Mouse (Mus musculus) neutrophil, adult 59 days (primary cell): ENCODE results near the gene Asic2. TPM values are rescaled to one million over a fixed set of nuclear protein-coding genes. Genes with fewer than 3 reads are reported as not detected.

Source experiments
- total RNA-seq, 2 experiments: library from RNA; stranded (reverse); gene quantifications; 1 replicate in 1 of 2; 2 replicates in 1 of 2; pipeline ENCODE4 v1.2.4; 2023

Gene Asic2
- total RNA-seq: not detected

DNA sequence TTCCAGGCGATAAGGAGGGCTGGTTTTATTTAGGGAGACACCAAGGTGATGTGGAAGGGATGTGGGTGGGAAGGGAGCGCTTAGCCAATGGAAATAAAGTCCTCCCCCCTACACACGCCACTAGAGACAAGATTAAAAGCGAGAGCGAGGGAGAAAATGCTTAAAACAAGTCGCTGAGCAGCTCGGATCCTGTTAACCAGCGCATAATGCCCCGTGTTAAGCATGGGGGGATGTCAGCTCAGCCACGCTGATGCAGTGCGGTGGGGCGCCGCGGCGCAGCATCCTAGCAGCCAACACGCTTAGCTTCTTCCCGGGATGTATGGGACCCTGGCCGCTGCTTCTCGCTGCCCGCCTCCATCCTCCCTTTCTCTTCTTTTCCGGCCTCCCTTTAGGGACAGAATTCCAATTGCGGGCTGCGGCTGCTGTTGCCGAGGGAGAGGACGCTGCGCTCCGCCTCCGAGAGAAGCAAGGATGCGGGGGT, at the start of gene Asic2:
TSS of gene Asic2 (minus strand) at position 57 of the 481 bp plus-strand sequence.

DNA sequence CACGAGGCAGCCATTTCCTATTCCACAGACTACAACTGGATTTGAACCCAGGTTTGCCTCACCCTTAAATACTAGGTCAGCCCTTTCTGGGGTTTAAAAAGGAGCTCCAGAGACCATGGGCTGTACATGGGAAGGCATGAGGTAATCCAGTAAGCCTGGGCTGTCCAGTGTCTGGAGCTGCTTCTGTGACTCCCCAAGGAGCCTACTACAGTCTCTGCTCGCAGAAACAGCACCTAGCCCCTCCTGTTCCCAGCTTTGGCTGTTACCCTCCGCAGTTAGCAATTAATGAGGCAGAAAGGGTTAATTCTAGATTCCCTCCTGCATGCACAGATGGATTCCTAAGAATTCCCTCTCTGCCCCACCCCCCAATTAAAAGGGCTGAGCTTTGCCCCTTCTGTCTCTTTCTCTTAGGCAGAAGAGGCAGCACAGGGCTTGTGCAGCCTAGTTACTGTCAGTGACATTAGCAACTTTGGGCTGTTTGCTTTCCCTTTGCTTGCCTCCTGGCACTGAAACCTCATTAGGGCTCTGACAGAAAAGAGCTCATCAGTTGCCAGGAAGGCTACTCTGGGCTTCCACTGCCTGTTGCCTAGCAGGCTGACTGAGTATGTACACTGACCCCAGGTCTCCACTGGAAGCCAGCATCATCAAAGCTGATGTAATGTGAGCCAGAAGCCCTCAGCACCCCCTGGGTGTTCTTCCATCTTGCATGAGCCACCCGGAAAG, 107.8 kb downstream of the Asic2 start, which contains the start of gene 5530401A14Rik:
TSS of gene 5530401A14Rik (plus strand) at position 424 of the 723 bp plus-strand sequence.

DNA sequence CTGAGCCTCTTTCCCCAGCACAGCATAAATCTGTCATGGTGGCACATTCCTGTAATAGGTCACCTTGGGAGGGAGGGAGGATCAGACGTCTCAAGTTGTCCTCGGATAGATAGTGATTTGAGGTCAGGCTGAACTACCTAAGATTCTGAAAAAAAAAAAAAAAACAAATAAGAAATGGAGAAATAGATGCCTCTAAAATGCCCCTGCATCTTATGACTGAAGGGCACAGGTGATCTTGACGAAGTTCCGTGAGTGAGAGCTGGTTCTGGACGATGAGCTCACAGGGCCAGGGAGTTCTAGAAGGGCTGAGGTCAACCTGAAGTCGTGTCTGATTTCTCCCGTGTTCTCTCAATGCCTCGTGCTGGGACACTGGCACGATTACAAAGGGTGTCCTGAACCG, 1110.2 kb downstream of the Asic2 start, which contains the start of gene Spaca3:
TSS of gene Spaca3 (plus strand) at position 301 of the 400 bp plus-strand sequence.

Other genes with a start within 250 kb of the Asic2 start
- not detected for gene 5530401A14Rik, start 107.8 kb downstream of the Asic2 start, total RNA-seq
- gene Ccl2, start 67.1 kb upstream of the Asic2 start, total RNA-seq: 10 to 100 TPM; 36.9 to 46.9 TPM
- not detected for gene Gm17268, start 70.1 kb upstream of the Asic2 start, total RNA-seq
- gene Ccl7, start 77.3 kb upstream of the Asic2 start, total RNA-seq: not detected
- gene Ccl11, start 89.4 kb upstream of the Asic2 start, total RNA-seq: not detected
- gene Ccl12, start 133.4 kb upstream of the Asic2 start, total RNA-seq: not detected
- gene Ccl8, start 146.7 kb upstream of the Asic2 start, total RNA-seq: not detected